Mouse (Mus musculus): Measurements from ENCODE around the gene Nptxr. TPM values are rescaled to one million over a fixed set of nuclear protein-coding genes. Genes with fewer than 3 reads are reported as not detected.
A peak's percentile ranks its signal among the peaks of the same experiment; 100 is the strongest.

Gene Nptxr
- polyA plus RNA-seq, 1 experiment, result 1.3 TPM

DNA sequence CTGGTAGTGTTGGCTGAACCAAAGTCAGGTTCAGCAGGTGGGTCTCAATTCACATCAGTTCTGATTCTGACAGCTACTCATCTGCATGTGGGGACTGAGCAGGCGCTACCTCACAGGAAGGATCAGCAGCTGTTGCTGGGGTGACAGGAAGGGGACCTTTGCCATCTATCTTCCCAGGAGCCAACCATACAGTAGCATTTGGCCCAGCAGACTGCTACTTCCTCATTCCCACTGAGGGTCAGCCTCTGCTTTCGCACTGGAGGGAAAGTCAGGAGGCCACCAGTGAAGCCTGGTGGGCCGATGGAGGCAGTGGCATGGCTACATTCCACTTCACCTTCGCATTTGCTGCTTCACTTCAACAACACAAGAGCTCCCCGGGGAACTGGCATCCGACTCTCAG lies 36.3 kb downstream of the Nptxr start:
- WGBS, result 79% methylated on average over 6 of the region's 6 CpGs
- Histone ChIP-seq H3K4me1 (ENCODE audit: control insufficient read depth, insufficient read depth, insufficient read length, low read length) (peaks cover 31% of the 10 kb centered on the region), H3K4me3 (ENCODE audit: low read depth, low read length) (no peak overlapping the region), H3K36me3 (ENCODE audit: control insufficient read depth, insufficient read depth, low read length) (no peaks in the 10 kb centered on the region), H3K27ac (ENCODE audit: insufficient read depth, low read depth, low read length) (no peak overlapping the region), H3K27me3 (ENCODE audit: control insufficient read depth, insufficient read depth, low read length) (no peaks in the 10 kb centered on the region)
- TF ChIP-seq POLR2A (IDR thresholded peaks at IDR 0.05; ENCODE audit: low read depth, low read length), result no peak

- TF ChIP-seq POLR2A (IDR thresholded peaks at IDR 0.05; ENCODE audit: low read depth, low read length) (no peak), CTCF (IDR thresholded peaks at IDR 0.05; ENCODE audit: extremely low read depth, insufficient read length, insufficient replicate concordance, low read depth, low read length) (no peak)
- Histone ChIP-seq H3K36me3 (ENCODE audit: control insufficient read depth, insufficient read depth, low read length) (no peaks in the 10 kb centered on the region), H3K27me3 (ENCODE audit: control insufficient read depth, insufficient read depth, low read length) (no peaks in the 10 kb centered on the region), H3K27ac (ENCODE audit: insufficient read depth, low read depth, low read length) (no peak overlapping the region), H3K4me1 (ENCODE audit: control insufficient read depth, insufficient read depth, insufficient read length, low read length) (peaks cover 30% of the 10 kb centered on the region), H3K4me3 (ENCODE audit: low read depth, low read length) (no peak overlapping the region)
- 83% methylated on average over 16 of the region's 16 CpGs for WGBS
Measured at GRCm38 (mm10) chr15:79767327-79767961, 37.1 kb downstream of the Nptxr start.

GRCm38 (mm10) chr15:79766586-79767071 lies 37.9 kb downstream of the Nptxr start:
- WGBS, result 86% methylated on average over 10 of the region's 10 CpGs
- H3K27ac ChIP-seq (ENCODE audit: insufficient read depth, low read depth, low read length), result no peak overlapping the region

GRCm38 (mm10) chr15:79766168-79766567 lies 38.4 kb downstream of the Nptxr start:
- H3K4me1 ChIP-seq (ENCODE audit: control insufficient read depth, insufficient read depth, insufficient read length, low read length), result peaks cover 29% of the 10 kb centered on the region
- H3K27ac ChIP-seq (ENCODE audit: insufficient read depth, low read depth, low read length), result no peak overlapping the region
- H3K4me3 ChIP-seq (ENCODE audit: low read depth, low read length), result no peak overlapping the region
- no peaks in the 10 kb centered on the region for H3K36me3 ChIP-seq (ENCODE audit: control insufficient read depth, insufficient read depth, low read length)
- H3K27me3 ChIP-seq (ENCODE audit: control insufficient read depth, insufficient read depth, low read length), result no peaks in the 10 kb centered on the region
- TF ChIP-seq POLR2A (IDR thresholded peaks at IDR 0.05; ENCODE audit: low read depth, low read length) (no peak), CTCF (IDR thresholded peaks at IDR 0.05; ENCODE audit: extremely low read depth, insufficient read length, insufficient replicate concordance, low read depth, low read length) (no peak)
- 76% methylated on average over 10 of the region's 10 CpGs for WGBS

More at GRCm38 (mm10) chr15:79766586-79767071, 37.9 kb downstream of the Nptxr start:
- peaks cover 30% of the 10 kb centered on the region for H3K4me1 ChIP-seq (ENCODE audit: control insufficient read depth, insufficient read depth, insufficient read length, low read length)
- H3K36me3 ChIP-seq (ENCODE audit: control insufficient read depth, insufficient read depth, low read length), result no peaks in the 10 kb centered on the region
- no peak overlapping the region for H3K4me3 ChIP-seq (ENCODE audit: low read depth, low read length)
- TF ChIP-seq CTCF (IDR thresholded peaks at IDR 0.05; ENCODE audit: extremely low read depth, insufficient read length, insufficient replicate concordance, low read depth, low read length) (no peak), POLR2A (IDR thresholded peaks at IDR 0.05; ENCODE audit: low read depth, low read length) (no peak)
- H3K27me3 ChIP-seq (ENCODE audit: control insufficient read depth, insufficient read depth, low read length), result no peaks in the 10 kb centered on the region

- 18% methylated on average over 2 of the region's 2 CpGs for WGBS
- H3K4me3 ChIP-seq (ENCODE audit: low read depth, low read length), result no peak overlapping the region
- peaks cover 22% of the 10 kb centered on the region for H3K4me1 ChIP-seq (ENCODE audit: control insufficient read depth, insufficient read depth, insufficient read length, low read length)
- no peaks in the 10 kb centered on the region for H3K36me3 ChIP-seq (ENCODE audit: control insufficient read depth, insufficient read depth, low read length)
- no peak overlapping the region for H3K27ac ChIP-seq (ENCODE audit: insufficient read depth, low read depth, low read length)
- TF ChIP-seq CTCF (IDR thresholded peaks at IDR 0.05; ENCODE audit: extremely low read depth, insufficient read length, insufficient replicate concordance, low read depth, low read length) (peak; percentile 17; the same call in 1 of the 2 replicates), POLR2A (IDR thresholded peaks at IDR 0.05; ENCODE audit: low read depth, low read length) (no peak)
- H3K27me3 ChIP-seq (ENCODE audit: control insufficient read depth, insufficient read depth, low read length), result no peaks in the 10 kb centered on the region
Measured at GRCm38 (mm10) chr15:79765361-79765760, 39.2 kb downstream of the Nptxr start.

DNA sequence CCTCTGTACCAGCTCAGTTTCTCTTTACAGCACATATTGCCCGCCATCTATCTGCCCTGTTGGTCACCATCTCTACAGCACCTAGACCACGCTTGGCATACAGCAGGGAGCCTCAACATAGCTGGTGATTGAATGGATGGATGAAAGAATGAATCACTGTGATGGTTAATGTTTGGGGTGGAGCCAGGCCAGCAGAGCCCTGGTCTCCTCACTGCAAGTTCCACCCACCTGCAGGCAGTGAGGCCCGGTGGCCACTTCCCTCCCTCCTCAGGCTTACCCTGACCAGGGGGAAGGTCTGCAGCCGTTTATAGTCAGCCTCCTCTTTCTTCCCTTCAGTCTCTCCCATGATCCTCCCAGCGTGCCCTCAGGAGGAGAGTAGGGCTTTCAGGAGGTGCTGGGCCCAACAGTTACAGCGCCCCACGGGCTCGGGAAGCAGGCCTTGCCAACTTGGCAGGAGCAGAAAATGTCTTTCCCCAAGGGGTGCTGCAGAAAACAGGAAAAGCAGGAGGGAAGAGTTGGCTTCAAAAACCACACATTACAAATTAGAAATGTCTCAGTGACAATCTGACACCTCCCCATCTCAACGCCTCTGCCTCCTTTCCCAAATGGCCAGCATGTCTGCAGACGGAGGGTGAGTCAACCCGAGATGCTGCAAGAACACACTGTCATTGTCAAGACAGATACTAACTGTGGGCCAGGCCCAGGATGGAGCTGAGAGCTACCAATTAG lies 39.9 kb downstream of the Nptxr start:
- TF ChIP-seq POLR2A (IDR thresholded peaks at IDR 0.05; ENCODE audit: low read depth, low read length) (no peak), CTCF (IDR thresholded peaks at IDR 0.05; ENCODE audit: extremely low read depth, insufficient read length, insufficient replicate concordance, low read depth, low read length) (no peak)
- Histone ChIP-seq H3K4me1 (ENCODE audit: control insufficient read depth, insufficient read depth, insufficient read length, low read length) (peaks cover 16% of the 10 kb centered on the region), H3K4me3 (ENCODE audit: low read depth, low read length) (no peak overlapping the region), H3K36me3 (ENCODE audit: control insufficient read depth, insufficient read depth, low read length) (no peaks in the 10 kb centered on the region), H3K27ac (ENCODE audit: insufficient read depth, low read depth, low read length) (no peak overlapping the region), H3K27me3 (ENCODE audit: control insufficient read depth, insufficient read depth, low read length) (no peaks in the 10 kb centered on the region)
- 85% methylated on average over 11 of the region's 11 CpGs for WGBS

GRCm38 (mm10) chr15:79763601-79764246 lies 40.8 kb downstream of the Nptxr start:
- TF ChIP-seq CTCF (IDR thresholded peaks at IDR 0.05; ENCODE audit: extremely low read depth, insufficient read length, insufficient replicate concordance, low read depth, low read length), result no peak
- TF ChIP-seq POLR2A (IDR thresholded peaks at IDR 0.05; ENCODE audit: low read depth, low read length), result no peak
- peaks cover 13% of the 10 kb centered on the region for H3K4me1 ChIP-seq (ENCODE audit: control insufficient read depth, insufficient read depth, insufficient read length, low read length)
- no peaks in the 10 kb centered on the region for H3K36me3 ChIP-seq (ENCODE audit: control insufficient read depth, insufficient read depth, low read length)
- WGBS, result 89% methylated on average over 7 of the region's 7 CpGs
- no peaks in the 10 kb centered on the region for H3K27me3 ChIP-seq (ENCODE audit: control insufficient read depth, insufficient read depth, low read length)
- no peak overlapping the region for H3K4me3 ChIP-seq (ENCODE audit: low read depth, low read length)
- no peak overlapping the region for H3K27ac ChIP-seq (ENCODE audit: insufficient read depth, low read depth, low read length)
